Mouse (Mus musculus) thymus, adult 2 months (tissue): ENCODE measurements around the gene Prex1. TPM values are rescaled to one million over a fixed set of nuclear protein-coding genes. Genes with fewer than 3 reads are reported as not detected.

Experiments
- DNase-seq: peaks from one replicate; pipeline ENCODE4 v3.0.0; 2021
- H3K27ac ChIP-seq: fragments of 200-500 bp; 2 replicates; pipeline ENCODE4 v1.5.1; 2012; ENCODE audit warnings: low read length, control low read depth; ENCODE audit not compliant: control insufficient read depth, insufficient read depth
- H3K27me3 ChIP-seq: fragments of 200-500 bp; 2 replicates; pipeline ENCODE4 v1.6.1; 2012; ENCODE audit warnings: mild to moderate bottlenecking, low read length, moderate library complexity, mixed read lengths; ENCODE audit not compliant: control insufficient read depth, insufficient read depth
- H3K36me3 ChIP-seq: fragments of 200-500 bp; 2 replicates; pipeline ENCODE4 v1.6.1; 2012; ENCODE audit warnings: mild to moderate bottlenecking, low read length, moderate library complexity; ENCODE audit not compliant: control insufficient read depth, insufficient read depth
- H3K4me1 ChIP-seq: fragments of 200-500 bp; replicated peaks from 2 replicates; pipeline ENCODE4 v1.6.1; 2012; ENCODE audit warnings: low read length; ENCODE audit not compliant: control insufficient read depth, insufficient read depth
- H3K4me3 ChIP-seq: fragments of 200-500 bp; 2 replicates; pipeline ENCODE4 v1.5.1; 2012; ENCODE audit warnings: mild to moderate bottlenecking, low read length, control low read depth, moderate library complexity; ENCODE audit not compliant: control insufficient read depth, insufficient read depth
- CTCF ChIP-seq: fragments of 200-500 bp; IDR thresholded peaks from 2 replicates; pipeline ENCODE4 v1.5.1; 2012; ENCODE audit warnings: mild to moderate bottlenecking, control low read depth, low read length, moderate library complexity, borderline replicate concordance; ENCODE audit not compliant: control insufficient read depth, poor library complexity, insufficient read depth; ENCODE audit errors: extremely low read depth
- POLR2A ChIP-seq: fragments of 200-500 bp; IDR thresholded peaks from 2 replicates; pipeline ENCODE4 v1.6.1; 2012; ENCODE audit warnings: mild to moderate bottlenecking, low read length, control low read depth, moderate library complexity; ENCODE audit not compliant: control insufficient read depth, poor library complexity, insufficient read depth; ENCODE audit errors: extremely low read depth
- WGBS: fragments of 180-500 bp; shearing (Covaris S2); methylation state at CpG from one replicate; pipeline ENCODE4 v1.1.7; 2018; 5-methylcytosine and 5-hydroxymethylcytosine counted together
- polyA plus RNA-seq: library from polyadenylated mRNA; depleted of rRNA; stranded (reverse); fragments of >200 nt; gene quantifications from 2 replicates; pipeline ENCODE4 v1.2.3, GENCODE M21; 2012

Prex1 gene
- polyA plus RNA-seq, 1 experiment, result 264 TPM

GRCm38 (mm10) chr2:166639750-166640149 lies 73.9 kb downstream of the Prex1 start:
- no peak for DNase-seq
- H3K4me3 ChIP-seq, result no peak overlapping the region
- no peak for TF ChIP-seq CTCF
- TF ChIP-seq POLR2A, result no peak
- H3K27ac ChIP-seq, result no peak overlapping the region
- H3K36me3 ChIP-seq, result peaks cover 25% of the 10 kb centered on the region
- 96% methylated on average over 5 of the region's 5 CpGs for WGBS
- peaks cover 65% of the 10 kb centered on the region for H3K4me1 ChIP-seq
- no peaks in the 10 kb centered on the region for H3K27me3 ChIP-seq

- DNase-seq, result no peak
- TF ChIP-seq CTCF (no peak), POLR2A (no peak)
- no peak overlapping the region for H3K4me3 ChIP-seq
- no peak overlapping the region for H3K27ac ChIP-seq
- peaks cover 19% of the 10 kb centered on the region for H3K36me3 ChIP-seq
- peaks cover 70% of the 10 kb centered on the region for H3K4me1 ChIP-seq
- 81% methylated on average over 18 of the region's 18 CpGs for WGBS
- H3K27me3 ChIP-seq, result no peaks in the 10 kb centered on the region
Measured at GRCm38 (mm10) chr2:166638947-166639641, 74.5 kb downstream of the Prex1 start.

GRCm38 (mm10) chr2:166638079-166638800 lies 75.4 kb downstream of the Prex1 start:
- Histone ChIP-seq H3K4me3 (no peak overlapping the region), H3K27me3 (no peaks in the 10 kb centered on the region), H3K27ac (no peak overlapping the region), H3K4me1 (peaks cover 73% of the 10 kb centered on the region), H3K36me3 (peaks cover 16% of the 10 kb centered on the region)
- whole genome bisulfite sequencing, result 92% methylated on average over 13 of the region's 13 CpGs
- no peak for TF ChIP-seq POLR2A
- TF ChIP-seq CTCF, result no peak
- no peak for DNase-seq

GRCm38 (mm10) chr2:166637673-166637990 lies 76.0 kb downstream of the Prex1 start:
- Histone ChIP-seq H3K36me3 (peaks cover 22% of the 10 kb centered on the region), H3K4me1 (peaks cover 74% of the 10 kb centered on the region), H3K27me3 (no peaks in the 10 kb centered on the region), H3K27ac (peak overlapping the region; percentile 15; the same call in 1 of the 2 replicates), H3K4me3 (no peak overlapping the region)
- WGBS, result 94% methylated on average over 4 of the region's 4 CpGs
- no peak for DNase-seq
- no peak for TF ChIP-seq CTCF
- TF ChIP-seq POLR2A, result no peak

GRCm38 (mm10) chr2:166636867-166637672 lies 76.6 kb downstream of the Prex1 start:
- TF ChIP-seq POLR2A, result 0 out of 2 replicates have a peak, but pooled peaks have one; percentile 21
- TF ChIP-seq CTCF, result 0 out of 2 replicates have a peak, but pooled peaks have one; percentile 18
- H3K27ac ChIP-seq, result peak overlapping the region; percentile 57
- H3K4me3 ChIP-seq, result no peak overlapping the region
- 46% methylated on average over 17 of the region's 17 CpGs for WGBS
- DNase-seq, result peak; percentile 61
- no peaks in the 10 kb centered on the region for H3K27me3 ChIP-seq
- H3K4me1 ChIP-seq, result peaks cover 74% of the 10 kb centered on the region
- H3K36me3 ChIP-seq, result peaks cover 22% of the 10 kb centered on the region

GRCm38 (mm10) chr2:166635521-166635920 lies 78.1 kb downstream of the Prex1 start:
- Histone ChIP-seq H3K4me3 (no peak overlapping the region), H3K27ac (no peak overlapping the region), H3K27me3 (no peaks in the 10 kb centered on the region), H3K36me3 (peaks cover 12% of the 10 kb centered on the region), H3K4me1 (peaks cover 79% of the 10 kb centered on the region)
- DNase-seq, result no peak
- TF ChIP-seq CTCF, result no peak
- TF ChIP-seq POLR2A, result no peak
- WGBS, result 94% methylated on average over 10 of the region's 10 CpGs
